Mouse (Mus musculus) forelimb bud, embryonic 11.5 days (tissue): ENCODE data around the gene Mthfr.

ENCODE experiments used
- DNase-seq: peaks from one replicate; pipeline ENCODE4 v3.0.0-alpha.2; 2012; ENCODE audit warnings: low read depth, low spot score

Mthfr gene

GRCm38 (mm10) chr4:148038600-148039253 is at the start of gene Mthfr, which contains the start of gene Clcn6:
Gene Mthfr, plus strand, starts transcription at chr4:148039077.
Gene Clcn6, minus strand, starts transcription at chr4:148038821.
- DNase-seq: peak; percentile 99

- no peak for DNase-seq
Measured at GRCm38 (mm10) chr4:147993571-147994095, 45.2 kb upstream of the Mthfr start.

GRCm38 (mm10) chr4:147995311-147995710 is 43.6 kb upstream of the Mthfr start:
- DNase-seq: no peak

- DNase-seq: no peak
Measured at GRCm38 (mm10) chr4:148000202-148000772, 38.6 kb upstream of the Mthfr start, which contains the start of gene Nppa. Gene Nppa, plus strand, starts transcription at chr4:148000722.

GRCm38 (mm10) chr4:148001013-148001789 is 37.7 kb upstream of the Mthfr start:
- no peak for DNase-seq

- DNase-seq: peak; percentile 20
Measured at GRCm38 (mm10) chr4:148001866-148002265, 37.0 kb upstream of the Mthfr start.

- DNase-seq: peak; percentile 16
Measured at GRCm38 (mm10) chr4:148004361-148004760, 34.5 kb upstream of the Mthfr start.

- no peak for DNase-seq
Measured at GRCm38 (mm10) chr4:148008412-148008811, 30.5 kb upstream of the Mthfr start.

- no peak for DNase-seq
Measured at GRCm38 (mm10) chr4:148009641-148010040, 29.2 kb upstream of the Mthfr start.

GRCm38 (mm10) chr4:148011332-148011731 is 27.5 kb upstream of the Mthfr start:
- DNase-seq: no peak

- DNase-seq: no peak
Measured at GRCm38 (mm10) chr4:148012216-148012615, 26.7 kb upstream of the Mthfr start.

- peak; percentile 20 for DNase-seq
Measured at GRCm38 (mm10) chr4:148015418-148015817, 23.5 kb upstream of the Mthfr start.

- DNase-seq: no peak
Measured at GRCm38 (mm10) chr4:148016981-148017380, 21.9 kb upstream of the Mthfr start.

- DNase-seq: no peak
Measured at GRCm38 (mm10) chr4:148018410-148018809, 20.5 kb upstream of the Mthfr start.

GRCm38 (mm10) chr4:148024003-148024402 is 14.9 kb upstream of the Mthfr start:
- DNase-seq: no peak

GRCm38 (mm10) chr4:148029297-148029696 is 9.6 kb upstream of the Mthfr start:
- DNase-seq: no peak

GRCm38 (mm10) chr4:148030506-148030905 is 8.4 kb upstream of the Mthfr start:
- DNase-seq: no peak

- DNase-seq: no peak
Measured at GRCm38 (mm10) chr4:148033858-148034410, 4.9 kb upstream of the Mthfr start.

- no peak for DNase-seq
Measured at GRCm38 (mm10) chr4:148035440-148035839, 3.4 kb upstream of the Mthfr start.

GRCm38 (mm10) chr4:148038079-148038599 is 738 bp upstream of the Mthfr start:
- no peak for DNase-seq

- no peak for DNase-seq
Measured at GRCm38 (mm10) chr4:148039254-148040028, 564 bp downstream of the Mthfr start.
